Mouse (Mus musculus): ENCODE measurements around the gene Plcl1.

DNA sequence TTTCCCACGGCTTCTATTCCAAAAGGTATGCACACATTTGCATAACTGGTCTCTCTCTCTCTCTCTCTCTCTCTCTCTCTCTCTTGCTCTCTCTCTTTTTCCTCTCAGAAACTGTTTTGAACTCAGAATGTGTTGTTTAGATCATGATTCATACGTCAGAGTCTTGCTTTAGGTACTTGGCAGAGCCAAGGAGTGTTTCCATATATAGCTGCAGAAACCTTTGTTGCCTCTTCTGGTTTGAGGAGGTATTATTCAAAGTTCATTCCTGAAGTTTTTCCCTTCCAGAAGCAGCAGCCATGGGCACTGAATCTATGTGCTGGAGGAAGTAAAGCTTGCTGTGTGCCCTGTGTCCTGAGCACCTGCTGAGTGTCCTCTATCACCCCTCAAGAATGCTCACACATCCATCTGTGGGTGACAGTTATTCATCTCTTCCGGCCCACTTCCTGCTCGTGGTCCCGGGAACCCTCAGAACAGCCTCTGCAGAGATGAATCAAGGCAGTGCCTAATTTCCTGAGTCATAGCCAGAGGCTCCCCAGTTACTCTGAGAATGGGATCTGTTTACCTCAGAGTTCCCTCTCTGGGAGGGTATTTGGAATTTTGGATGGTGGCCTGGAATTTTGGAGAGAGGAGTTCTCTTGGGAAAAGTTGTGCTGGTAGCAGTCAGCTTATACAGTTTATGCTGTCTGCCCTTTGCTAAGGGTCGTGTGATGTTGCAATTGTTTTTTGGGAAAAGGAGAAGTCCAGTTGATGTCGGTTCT lies 123.0 kb downstream of the Plcl1 start:
- TF ChIP-seq CTCF (IDR thresholded peaks at IDR 0.05; ENCODE audit: low read depth, low read length) (no peak), GATA2 (IDR thresholded peaks at IDR 0.05; ENCODE audit: borderline replicate concordance, low read depth, low read length) (no peak), POLR2AphosphoS5 (IDR thresholded peaks at IDR 0.05; ENCODE audit: insufficient replicate concordance, low read depth, low read length) (no peak), TAL1 (conservative IDR thresholded peaks at IDR 0.05; ENCODE audit: low read depth, low read length) (no peak)
